Mouse (Mus musculus): ENCODE data around the gene Ttc22. TPM values are rescaled to one million over a fixed set of nuclear protein-coding genes. Genes with fewer than 3 reads are reported as not detected.

Ttc22 gene
- polyA plus RNA-seq, 1 experiment from 2014 or later, result 0.10 TPM

GRCm38 (mm10) chr4:106650833-106651527, 28.7 kb downstream of the Ttc22 start, which contains the start of gene Pars2:
TSS of gene Pars2 (plus strand) at chr4:106651069.
- Histone ChIP-seq H3K36me3 (replicated peaks; ENCODE audit: control insufficient read depth, insufficient read depth, low read depth, low read length) (no peaks in the 10 kb centered on the region), H3K4me1 (ENCODE audit: control insufficient read depth, insufficient read depth, low read length) (0 out of 2 replicates have a peak, but pooled peaks cover 4% of the 10 kb centered on the region), H3K9ac (replicated peaks; ENCODE audit: low read length) (peak within 1 kb of the TSS; percentile 68), H3K4me3 (ENCODE audit: low read depth, low read length) (peak within 1 kb of the TSS; percentile 46), H3K27me3 (ENCODE audit: control insufficient read depth, insufficient read depth, low read length) (no peaks in the 10 kb centered on the region), H3K9me3 (replicated peaks; ENCODE audit: control insufficient read depth, low read length) (no peaks in the 10 kb centered on the region), H3K27ac (replicated peaks; ENCODE audit: low read depth, low read length) (peak within 1 kb of the TSS; percentile 8; the same call in 1 of the 2 replicates), H3K4me2 (ENCODE audit: low read depth, low read length) (peak within 1 kb of the TSS; percentile 67)
- ATAC-seq (replicated peaks; ENCODE audit: insufficient number of reproducible peaks, low FRiP score, low TSS enrichment, low read depth), result peak; percentile 94
- WGBS, result 3% methylated on average over 40 of the region's 40 CpGs
- DNase-seq (ENCODE audit: low spot score), result peak; percentile 99

- Histone ChIP-seq H3K27ac (replicated peaks; ENCODE audit: low read depth, low read length) (no peak overlapping the region), H3K4me3 (ENCODE audit: low read depth, low read length) (no peak overlapping the region), H3K27me3 (ENCODE audit: control insufficient read depth, insufficient read depth, low read length) (no peaks in the 10 kb centered on the region), H3K4me1 (ENCODE audit: control insufficient read depth, insufficient read depth, low read length) (0 out of 2 replicates have a peak, but pooled peaks cover 4% of the 10 kb centered on the region), H3K9me3 (replicated peaks; ENCODE audit: control insufficient read depth, low read length) (no peaks in the 10 kb centered on the region), H3K9ac (replicated peaks; ENCODE audit: low read length) (no peak overlapping the region), H3K36me3 (replicated peaks; ENCODE audit: control insufficient read depth, insufficient read depth, low read depth, low read length) (no peaks in the 10 kb centered on the region), H3K4me2 (ENCODE audit: low read depth, low read length) (no peak overlapping the region)
- DNase-seq (ENCODE audit: low spot score) (no peak), ATAC-seq (replicated peaks; ENCODE audit: insufficient number of reproducible peaks, low FRiP score, low TSS enrichment, low read depth) (no peak)
- WGBS, result 94% methylated on average over 3 of the region's 3 CpGs
Measured at GRCm38 (mm10) chr4:106652546-106652945, 30.3 kb downstream of the Ttc22 start.

GRCm38 (mm10) chr4:106653051-106653450, 30.8 kb downstream of the Ttc22 start:
- no peaks in the 10 kb centered on the region for H3K36me3 ChIP-seq (replicated peaks; ENCODE audit: control insufficient read depth, insufficient read depth, low read depth, low read length)
- WGBS, result 93% methylated on average over 15 of the region's 15 CpGs
- ATAC-seq (replicated peaks; ENCODE audit: insufficient number of reproducible peaks, low FRiP score, low TSS enrichment, low read depth), result no peak

GRCm38 (mm10) chr4:106655681-106656080, 33.4 kb downstream of the Ttc22 start:
- Histone ChIP-seq H3K4me3 (ENCODE audit: low read depth, low read length) (no peak overlapping the region), H3K4me1 (ENCODE audit: control insufficient read depth, insufficient read depth, low read length) (0 out of 2 replicates have a peak, but pooled peaks cover 4% of the 10 kb centered on the region), H3K27me3 (ENCODE audit: control insufficient read depth, insufficient read depth, low read length) (no peaks in the 10 kb centered on the region), H3K36me3 (replicated peaks; ENCODE audit: control insufficient read depth, insufficient read depth, low read depth, low read length) (peaks cover 4% of the 10 kb centered on the region), H3K9me3 (replicated peaks; ENCODE audit: control insufficient read depth, low read length) (no peaks in the 10 kb centered on the region), H3K4me2 (ENCODE audit: low read depth, low read length) (no peak overlapping the region), H3K27ac (replicated peaks; ENCODE audit: low read depth, low read length) (no peak overlapping the region), H3K9ac (replicated peaks; ENCODE audit: low read length) (no peak overlapping the region)
- DNase-seq (ENCODE audit: low spot score) (no peak), ATAC-seq (replicated peaks; ENCODE audit: insufficient number of reproducible peaks, low FRiP score, low TSS enrichment, low read depth) (no peak)
- 92% methylated on average over 10 of the region's 10 CpGs for WGBS

More at GRCm38 (mm10) chr4:106653051-106653450, 30.8 kb downstream of the Ttc22 start:
- no peak overlapping the region for H3K4me2 ChIP-seq (ENCODE audit: low read depth, low read length)
- no peak for DNase-seq (ENCODE audit: low spot score)
- H3K27ac ChIP-seq (replicated peaks; ENCODE audit: low read depth, low read length), result no peak overlapping the region
- no peak overlapping the region for H3K9ac ChIP-seq (replicated peaks; ENCODE audit: low read length)
- H3K9me3 ChIP-seq (replicated peaks; ENCODE audit: control insufficient read depth, low read length), result no peaks in the 10 kb centered on the region
- H3K27me3 ChIP-seq (ENCODE audit: control insufficient read depth, insufficient read depth, low read length), result no peaks in the 10 kb centered on the region
- H3K4me3 ChIP-seq (ENCODE audit: low read depth, low read length), result no peak overlapping the region
- 0 out of 2 replicates have a peak, but pooled peaks cover 4% of the 10 kb centered on the region for H3K4me1 ChIP-seq (ENCODE audit: control insufficient read depth, insufficient read depth, low read length)

- Histone ChIP-seq H3K36me3 (replicated peaks; ENCODE audit: control insufficient read depth, insufficient read depth, low read depth, low read length) (peaks cover 26% of the 10 kb centered on the region), H3K9me3 (replicated peaks; ENCODE audit: control insufficient read depth, low read length) (no peaks in the 10 kb centered on the region)
- 96% methylated on average over 5 of the region's 5 CpGs for WGBS
Measured at GRCm38 (mm10) chr4:106663956-106664470, 41.8 kb downstream of the Ttc22 start.

GRCm38 (mm10) chr4:106664697-106665096, 42.5 kb downstream of the Ttc22 start:
- peaks cover 26% of the 10 kb centered on the region for H3K36me3 ChIP-seq (replicated peaks; ENCODE audit: control insufficient read depth, insufficient read depth, low read depth, low read length)
- H3K4me3 ChIP-seq (ENCODE audit: low read depth, low read length), result no peak overlapping the region
- no peak overlapping the region for H3K4me2 ChIP-seq (ENCODE audit: low read depth, low read length)
- no peak overlapping the region for H3K9ac ChIP-seq (replicated peaks; ENCODE audit: low read length)
- no peak overlapping the region for H3K27ac ChIP-seq (replicated peaks; ENCODE audit: low read depth, low read length)
- H3K9me3 ChIP-seq (replicated peaks; ENCODE audit: control insufficient read depth, low read length), result no peaks in the 10 kb centered on the region
- DNase-seq (ENCODE audit: low spot score), result no peak
- no peak for ATAC-seq (replicated peaks; ENCODE audit: insufficient number of reproducible peaks, low FRiP score, low TSS enrichment, low read depth)
- no peaks in the 10 kb centered on the region for H3K27me3 ChIP-seq (ENCODE audit: control insufficient read depth, insufficient read depth, low read length)
- 92% methylated on average over 6 of the region's 6 CpGs for WGBS
- H3K4me1 ChIP-seq (ENCODE audit: control insufficient read depth, insufficient read depth, low read length), result no peaks in the 10 kb centered on the region

More at GRCm38 (mm10) chr4:106663956-106664470, 41.8 kb downstream of the Ttc22 start:
- no peak overlapping the region for H3K27ac ChIP-seq (replicated peaks; ENCODE audit: low read depth, low read length)
- no peak overlapping the region for H3K9ac ChIP-seq (replicated peaks; ENCODE audit: low read length)
- H3K4me1 ChIP-seq (ENCODE audit: control insufficient read depth, insufficient read depth, low read length), result no peaks in the 10 kb centered on the region
- H3K4me2 ChIP-seq (ENCODE audit: low read depth, low read length), result no peak overlapping the region
- H3K27me3 ChIP-seq (ENCODE audit: control insufficient read depth, insufficient read depth, low read length), result no peaks in the 10 kb centered on the region
- no peak for ATAC-seq (replicated peaks; ENCODE audit: insufficient number of reproducible peaks, low FRiP score, low TSS enrichment, low read depth)
- no peak overlapping the region for H3K4me3 ChIP-seq (ENCODE audit: low read depth, low read length)
- DNase-seq (ENCODE audit: low spot score), result no peak

GRCm38 (mm10) chr4:106665269-106665668, 43.0 kb downstream of the Ttc22 start:
- Histone ChIP-seq H3K36me3 (replicated peaks; ENCODE audit: control insufficient read depth, insufficient read depth, low read depth, low read length) (peaks cover 29% of the 10 kb centered on the region), H3K9me3 (replicated peaks; ENCODE audit: control insufficient read depth, low read length) (no peaks in the 10 kb centered on the region), H3K9ac (replicated peaks; ENCODE audit: low read length) (no peak overlapping the region), H3K27ac (replicated peaks; ENCODE audit: low read depth, low read length) (no peak overlapping the region), H3K4me1 (ENCODE audit: control insufficient read depth, insufficient read depth, low read length) (no peaks in the 10 kb centered on the region), H3K4me2 (ENCODE audit: low read depth, low read length) (no peak overlapping the region), H3K4me3 (ENCODE audit: low read depth, low read length) (no peak overlapping the region), H3K27me3 (ENCODE audit: control insufficient read depth, insufficient read depth, low read length) (no peaks in the 10 kb centered on the region)
- no peak for ATAC-seq (replicated peaks; ENCODE audit: insufficient number of reproducible peaks, low FRiP score, low TSS enrichment, low read depth)
- DNase-seq (ENCODE audit: low spot score), result no peak
- WGBS, result 91% methylated on average over 2 of the region's 2 CpGs

GRCm38 (mm10) chr4:106665673-106666072, 43.4 kb downstream of the Ttc22 start:
- Histone ChIP-seq H3K4me1 (ENCODE audit: control insufficient read depth, insufficient read depth, low read length) (no peaks in the 10 kb centered on the region), H3K9ac (replicated peaks; ENCODE audit: low read length) (no peak overlapping the region), H3K4me2 (ENCODE audit: low read depth, low read length) (no peak overlapping the region), H3K27me3 (ENCODE audit: control insufficient read depth, insufficient read depth, low read length) (no peaks in the 10 kb centered on the region), H3K9me3 (replicated peaks; ENCODE audit: control insufficient read depth, low read length) (no peaks in the 10 kb centered on the region), H3K4me3 (ENCODE audit: low read depth, low read length) (no peak overlapping the region), H3K27ac (replicated peaks; ENCODE audit: low read depth, low read length) (no peak overlapping the region), H3K36me3 (replicated peaks; ENCODE audit: control insufficient read depth, insufficient read depth, low read depth, low read length) (peaks cover 29% of the 10 kb centered on the region)
- ATAC-seq (replicated peaks; ENCODE audit: insufficient number of reproducible peaks, low FRiP score, low TSS enrichment, low read depth), result no peak
- 92% methylated on average over 10 of the region's 10 CpGs for WGBS
- DNase-seq (ENCODE audit: low spot score), result no peak

Data from embryonic facial prominence, embryonic 11.5 days (tissue).